Mouse (Mus musculus) liver, embryonic 13.5 days (tissue): ENCODE measurements around the gene Gna13. TPM values are rescaled to one million over a fixed set of nuclear protein-coding genes. Genes with fewer than 3 reads are reported as not detected.

Source experiments
- ATAC-seq: fragments of 200-750 bp; cut with Nextera tagmentation; 2 replicates; pipeline ENCODE4 v1.8.0; 2017; ENCODE audit warnings: low read depth, mild to moderate bottlenecking, moderate number of reproducible peaks, moderate library complexity
- DNase-seq: peaks from one replicate; pipeline ENCODE4 v3.0.0; 2022
- H3K27ac ChIP-seq: fragments of 300-500 bp; sonication (generic); 2 replicates; pipeline ENCODE4 v1.5.1; 2015; ENCODE audit warnings: moderate library complexity, mild to moderate bottlenecking, inconsistent platforms
- H3K27me3 ChIP-seq: fragments of 300-500 bp; sonication (generic); 2 replicates; pipeline ENCODE4 v1.6.1; 2015; ENCODE audit warnings: mild to moderate bottlenecking, inconsistent platforms
- H3K36me3 ChIP-seq: fragments of 300-500 bp; sonication (generic); 2 replicates; pipeline ENCODE4 v1.6.1; 2015; ENCODE audit warnings: mild to moderate bottlenecking, inconsistent platforms
- H3K4me1 ChIP-seq: fragments of 300-500 bp; sonication (generic); replicated peaks from 2 replicates; pipeline ENCODE4 v1.6.1; 2015; ENCODE audit warnings: inconsistent platforms
- H3K4me2 ChIP-seq: fragments of 300-500 bp; sonication (generic); 2 replicates; pipeline ENCODE4 v1.6.1; 2015; ENCODE audit warnings: inconsistent platforms, mild to moderate bottlenecking, moderate library complexity
- H3K4me3 ChIP-seq: fragments of 300-500 bp; sonication (generic); replicated peaks from 2 replicates; pipeline ENCODE4 v1.5.1; 2015; ENCODE audit warnings: mild to moderate bottlenecking, inconsistent platforms
- H3K9ac ChIP-seq: fragments of 300-500 bp; sonication (generic); 2 replicates; pipeline ENCODE4 v1.6.1; 2015; ENCODE audit warnings: mild to moderate bottlenecking, inconsistent platforms
- H3K9me3 ChIP-seq: fragments of 300-500 bp; sonication (generic); replicated peaks from 2 replicates; pipeline ENCODE4 v1.6.1; 2016; ENCODE audit warnings: inconsistent platforms
- WGBS: fragments of 180-500 bp; shearing (Covaris S2); methylation state at CpG from one replicate; pipeline ENCODE4 v1.1.7; 2015; ENCODE audit not compliant: insufficient replicate concordance; 5-methylcytosine and 5-hydroxymethylcytosine counted together
- polyA plus RNA-seq: library from polyadenylated mRNA; unstranded; fragments of >200 nt; fragmentation: Nextera tagmentation; extraction: Ambion mirVana; gene quantifications from 2 replicates; pipeline ENCODE4 v1.2.1, GENCODE M21; 2015

The Gna13 gene
- polyA plus RNA-seq, 1 experiment from 2014 or later: 14.3 TPM

DNA sequence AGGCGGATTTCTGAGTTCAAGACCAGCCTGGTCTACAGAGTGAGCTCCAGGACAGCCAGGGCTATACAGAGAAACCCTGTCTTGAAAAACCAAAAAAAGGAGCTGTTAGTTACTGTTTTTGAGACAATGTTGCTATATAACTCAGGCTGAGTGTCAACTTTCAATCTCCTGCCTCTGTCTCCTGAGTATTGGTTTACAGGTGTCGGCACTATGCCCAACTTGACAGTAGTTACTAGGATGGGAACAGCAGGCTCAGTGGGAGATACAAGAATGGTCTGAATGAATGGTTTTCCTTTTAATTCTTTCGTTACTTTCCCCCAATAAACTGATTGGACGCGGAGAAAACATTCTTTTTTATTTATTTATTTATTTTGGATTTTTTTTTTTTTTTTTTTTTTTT is 64.7 kb downstream of the Gna13 start:
- H3K4me1 ChIP-seq: peaks cover 39% of the 10 kb centered on the region
- H3K27me3 ChIP-seq: no peaks in the 10 kb centered on the region
- H3K4me2 ChIP-seq: peak overlapping the region; percentile 91
- ATAC-seq: no peak
- H3K9ac ChIP-seq: no peak overlapping the region
- no peak overlapping the region for H3K4me3 ChIP-seq
- H3K27ac ChIP-seq: no peak overlapping the region
- H3K9me3 ChIP-seq: peaks cover under 1% of the 10 kb centered on the region; the same call in 1 of the 2 replicates
- no peak for DNase-seq
- peaks cover 37% of the 10 kb centered on the region for H3K36me3 ChIP-seq
- WGBS: 92% methylated on average over 5 of the region's 5 CpGs

DNA sequence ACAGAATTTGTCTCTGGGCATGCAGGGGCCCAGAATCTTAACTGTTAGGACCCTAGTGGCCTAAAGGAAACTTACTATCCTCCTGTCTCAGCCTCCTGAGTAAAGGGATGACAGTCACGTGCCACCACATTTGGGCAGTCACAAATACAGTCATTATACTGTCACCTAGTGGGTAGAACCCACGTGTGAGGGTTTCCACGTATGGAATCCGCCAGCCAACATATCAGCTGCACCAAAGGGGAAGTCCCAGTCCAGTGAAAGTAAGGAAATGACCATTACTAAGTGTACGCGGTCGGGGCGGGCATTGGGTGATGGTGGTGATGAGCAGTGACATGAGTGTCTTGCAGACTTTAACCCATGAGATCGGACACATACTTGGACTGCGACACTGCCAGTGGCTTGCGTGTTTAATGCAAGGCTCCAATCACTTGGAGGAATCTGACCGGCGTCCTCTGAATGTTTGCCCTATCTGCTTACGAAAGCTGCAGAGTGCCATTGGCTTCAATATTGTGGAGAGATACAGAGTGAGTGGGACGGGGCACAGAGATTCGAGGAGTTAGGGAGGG is 71.7 kb downstream of the Gna13 start:
- H3K4me1 ChIP-seq: peaks cover 8% of the 10 kb centered on the region
- 78% methylated on average over 16 of the region's 16 CpGs for WGBS
- H3K9me3 ChIP-seq: no peaks in the 10 kb centered on the region
- H3K27ac ChIP-seq: no peak overlapping the region
- no peak for DNase-seq
- ATAC-seq: no peak
- no peak overlapping the region for H3K4me2 ChIP-seq
- no peak overlapping the region for H3K4me3 ChIP-seq
- peaks cover 67% of the 10 kb centered on the region for H3K36me3 ChIP-seq
- H3K9ac ChIP-seq: no peak overlapping the region
- H3K27me3 ChIP-seq: no peaks in the 10 kb centered on the region

DNA sequence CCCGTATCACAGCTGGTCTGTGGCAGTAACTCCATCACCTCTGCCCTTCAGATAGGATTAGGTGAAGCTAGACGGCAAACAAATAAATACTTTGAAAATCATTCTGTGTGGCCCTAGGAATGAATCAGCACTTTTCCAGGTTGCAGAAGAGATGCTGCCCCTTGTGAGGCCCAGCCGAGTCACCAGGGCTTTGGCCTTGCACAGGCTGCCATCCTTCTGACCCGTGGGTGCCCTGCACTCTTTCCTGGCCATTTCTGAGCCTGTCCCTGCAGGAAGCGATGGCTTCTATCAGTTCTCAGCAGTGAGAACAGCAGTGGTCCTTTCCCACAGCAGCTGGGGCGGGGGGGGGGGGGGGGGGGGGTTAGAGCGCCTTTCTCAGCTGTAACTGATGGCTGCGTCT is 74.3 kb downstream of the Gna13 start:
- Histone ChIP-seq H3K27me3 (no peaks in the 10 kb centered on the region), H3K9me3 (no peaks in the 10 kb centered on the region), H3K4me1 (peaks cover 26% of the 10 kb centered on the region), H3K4me2 (no peak overlapping the region), H3K36me3 (peaks cover 44% of the 10 kb centered on the region), H3K9ac (no peak overlapping the region), H3K4me3 (no peak overlapping the region), H3K27ac (no peak overlapping the region)
- WGBS: 66% methylated on average over 7 of the region's 8 CpGs
- ATAC-seq (no peak), DNase-seq (no peak)

DNA sequence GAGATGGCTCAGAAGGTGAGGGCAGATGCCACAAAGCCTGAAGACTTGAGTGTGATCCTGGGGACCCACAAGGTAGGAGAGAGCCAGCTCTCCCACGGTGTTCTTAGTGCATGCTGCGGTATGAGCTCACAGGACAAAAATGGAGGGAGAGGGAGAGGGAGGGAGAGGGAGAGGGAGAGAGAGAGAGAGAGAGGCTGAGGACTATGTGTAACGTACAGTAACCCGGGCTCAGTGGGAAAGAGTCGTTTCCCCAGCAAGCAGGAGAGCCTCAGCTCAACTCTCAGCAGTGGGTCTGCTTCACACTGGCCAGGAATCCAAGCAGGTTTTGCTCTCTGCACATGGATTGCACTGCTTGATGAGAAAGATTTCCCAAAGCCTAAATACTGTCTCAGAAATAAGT is 76.6 kb downstream of the Gna13 start:
- ATAC-seq: no peak; the same call in 1 of the 2 replicates
- no peaks in the 10 kb centered on the region for H3K9me3 ChIP-seq
- H3K4me1 ChIP-seq: peaks cover 36% of the 10 kb centered on the region
- H3K4me3 ChIP-seq: 0 out of 2 replicates have a peak overlapping the region, but pooled peaks have one; percentile 66
- H3K4me2 ChIP-seq: peak overlapping the region; percentile 89
- no peak overlapping the region for H3K27ac ChIP-seq
- 29% methylated on average over 5 of the region's 5 CpGs for WGBS
- no peaks in the 10 kb centered on the region for H3K27me3 ChIP-seq
- H3K9ac ChIP-seq: peak overlapping the region; percentile 76; the same call in 1 of the 2 replicates
- DNase-seq: no peak
- peaks cover 32% of the 10 kb centered on the region for H3K36me3 ChIP-seq

DNA sequence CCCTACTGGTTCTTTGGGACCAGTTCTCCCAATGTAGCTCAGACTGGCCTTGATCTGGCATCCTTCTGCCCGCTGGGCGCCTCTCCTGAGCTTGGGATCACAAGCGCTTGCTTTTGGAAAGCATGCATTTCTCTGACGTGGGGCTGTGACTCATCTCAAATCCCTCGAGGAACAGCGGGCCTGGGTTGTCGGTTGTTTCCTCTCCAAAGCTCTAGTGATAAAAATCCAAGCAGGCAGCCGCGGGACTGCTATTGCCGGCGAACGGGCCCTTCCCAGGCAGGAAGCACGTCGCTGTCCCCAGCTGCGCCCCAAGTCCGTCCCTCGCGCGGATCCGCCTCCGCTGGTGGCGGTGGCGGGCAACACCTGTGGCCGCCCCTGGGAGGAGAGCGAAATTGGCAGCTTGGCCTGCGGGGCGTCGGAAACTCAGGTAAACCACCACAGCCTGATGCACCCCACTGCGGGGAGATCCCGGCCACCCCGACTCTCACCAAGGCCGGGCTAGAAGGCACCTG is 77.3 kb downstream of the Gna13 start:
- Histone ChIP-seq H3K27me3 (no peaks in the 10 kb centered on the region), H3K36me3 (peaks cover 25% of the 10 kb centered on the region), H3K4me1 (peaks cover 43% of the 10 kb centered on the region), H3K9me3 (no peaks in the 10 kb centered on the region), H3K4me2 (peak overlapping the region; percentile 89), H3K9ac (peak overlapping the region; percentile 76), H3K4me3 (peak overlapping the region; percentile 66), H3K27ac (peak overlapping the region; percentile 18; the same call in 1 of the 2 replicates)
- 2% methylated on average over 32 of the region's 32 CpGs for WGBS
- ATAC-seq (peak; percentile 78), DNase-seq (peak; percentile 54)

GRCm38 (mm10) chr11:109440641-109441040 is 78.0 kb downstream of the Gna13 start:
- Histone ChIP-seq H3K9me3 (no peaks in the 10 kb centered on the region), H3K27me3 (no peaks in the 10 kb centered on the region), H3K4me3 (peak overlapping the region; percentile 66), H3K4me2 (peak overlapping the region; percentile 89), H3K4me1 (peaks cover 50% of the 10 kb centered on the region), H3K9ac (peak overlapping the region; percentile 76; the same call in 1 of the 2 replicates), H3K27ac (no peak overlapping the region), H3K36me3 (peaks cover 18% of the 10 kb centered on the region)
- ATAC-seq: no peak
- DNase-seq: no peak
- WGBS: 39% methylated on average over 4 of the region's 4 CpGs

DNA sequence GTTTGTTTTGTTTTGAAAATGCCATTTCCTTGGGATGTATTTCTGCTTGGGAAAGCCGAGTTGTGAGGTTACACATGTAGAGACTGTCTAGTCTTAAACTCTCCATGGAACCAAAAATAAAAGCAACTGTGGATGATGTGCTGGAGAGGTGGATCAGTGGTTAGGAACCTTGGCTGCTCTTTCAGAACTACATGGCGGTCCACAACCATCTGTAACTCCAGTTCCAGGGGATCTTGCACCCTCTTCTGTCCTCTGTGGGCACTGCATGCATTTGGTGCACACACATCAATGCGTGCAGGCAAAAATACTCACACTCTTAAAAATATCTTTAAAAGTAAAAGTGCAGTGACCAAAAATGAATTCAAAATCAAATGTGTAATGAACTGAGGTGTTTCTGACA is 78.5 kb downstream of the Gna13 start:
- no peak overlapping the region for H3K9ac ChIP-seq
- DNase-seq (peak; percentile 40), ATAC-seq (no peak)
- H3K27ac ChIP-seq: no peak overlapping the region
- peaks cover 13% of the 10 kb centered on the region for H3K36me3 ChIP-seq
- H3K4me1 ChIP-seq: peaks cover 54% of the 10 kb centered on the region
- H3K9me3 ChIP-seq: no peaks in the 10 kb centered on the region
- H3K4me3 ChIP-seq: no peak overlapping the region
- H3K4me2 ChIP-seq: peak overlapping the region; percentile 89
- H3K27me3 ChIP-seq: no peaks in the 10 kb centered on the region
- 48% methylated on average over 3 of the region's 3 CpGs for WGBS

DNA sequence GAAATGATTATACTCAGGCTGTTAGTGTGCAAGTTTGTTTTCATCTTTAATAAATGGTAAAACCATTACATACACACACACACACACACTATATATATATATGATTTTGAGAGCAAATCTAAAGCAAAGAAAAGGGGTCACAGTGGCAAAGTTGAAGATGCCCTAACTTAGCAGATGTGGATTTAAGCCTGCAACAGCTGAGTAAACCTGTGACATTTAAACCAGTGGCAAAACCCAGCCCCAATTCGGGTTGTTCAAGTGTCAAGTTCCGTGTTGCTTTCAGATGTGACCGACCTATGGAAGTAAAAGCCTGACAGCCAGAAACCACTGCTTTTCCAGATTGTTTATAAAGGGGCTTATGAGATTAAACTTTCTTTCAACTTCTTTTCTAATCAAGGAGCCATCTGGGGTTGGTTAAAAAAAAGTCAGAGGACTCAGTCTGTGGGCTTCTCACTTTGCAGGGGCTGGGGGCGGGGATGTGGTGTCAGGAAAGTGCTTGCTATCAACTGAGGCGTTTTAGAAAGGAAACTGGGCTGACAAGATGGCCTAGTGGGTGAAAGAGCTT is 79.6 kb downstream of the Gna13 start:
- Histone ChIP-seq H3K4me2 (no peak overlapping the region), H3K4me1 (peaks cover 55% of the 10 kb centered on the region), H3K9me3 (no peaks in the 10 kb centered on the region), H3K27me3 (no peaks in the 10 kb centered on the region), H3K36me3 (peaks cover 6% of the 10 kb centered on the region), H3K9ac (no peak overlapping the region), H3K27ac (no peak overlapping the region), H3K4me3 (no peak overlapping the region)
- DNase-seq (no peak), ATAC-seq (no peak)
- WGBS: 36% methylated on average over 5 of the region's 5 CpGs

DNA sequence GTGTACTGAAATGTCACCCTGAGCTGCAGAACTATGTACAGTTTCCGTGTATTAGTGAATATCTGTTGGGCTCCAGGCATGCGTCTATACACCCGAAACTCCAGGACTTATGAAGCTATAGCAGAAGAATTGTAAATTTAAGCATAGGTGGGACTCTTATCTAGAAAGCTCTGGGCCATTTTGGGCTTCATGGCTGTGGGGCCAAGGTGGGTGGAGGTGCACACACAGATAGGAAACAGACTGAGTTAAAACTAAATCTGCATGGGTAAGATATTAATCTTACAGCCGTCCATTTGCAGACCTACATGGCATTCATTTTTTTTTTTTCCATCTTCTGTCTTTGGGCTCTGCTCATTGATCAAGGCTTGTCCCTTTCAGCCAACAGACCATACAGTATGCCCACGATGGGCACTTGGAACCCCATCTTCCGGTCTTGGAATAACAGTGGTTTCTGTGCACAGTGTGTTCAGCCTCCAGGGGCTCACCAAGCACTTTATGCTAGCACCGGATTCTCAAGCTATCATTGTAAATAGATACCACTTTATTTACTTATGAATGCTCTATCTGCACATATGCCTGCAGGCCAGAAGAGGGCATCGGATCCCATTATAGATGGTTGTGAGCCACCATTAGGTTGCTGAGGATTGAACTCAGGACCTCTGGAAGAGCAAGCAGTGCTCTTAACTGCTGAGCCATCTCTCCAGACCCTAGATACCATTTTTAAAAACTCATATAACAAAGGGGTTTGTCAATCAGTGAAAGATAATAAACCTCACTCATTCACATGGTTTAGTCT is 81.0 kb downstream of the Gna13 start:
- H3K4me2 ChIP-seq: no peak overlapping the region
- ATAC-seq: peak; percentile 14; the same call in 1 of the 2 replicates
- WGBS: 66% methylated on average over 8 of the region's 8 CpGs

DNA sequence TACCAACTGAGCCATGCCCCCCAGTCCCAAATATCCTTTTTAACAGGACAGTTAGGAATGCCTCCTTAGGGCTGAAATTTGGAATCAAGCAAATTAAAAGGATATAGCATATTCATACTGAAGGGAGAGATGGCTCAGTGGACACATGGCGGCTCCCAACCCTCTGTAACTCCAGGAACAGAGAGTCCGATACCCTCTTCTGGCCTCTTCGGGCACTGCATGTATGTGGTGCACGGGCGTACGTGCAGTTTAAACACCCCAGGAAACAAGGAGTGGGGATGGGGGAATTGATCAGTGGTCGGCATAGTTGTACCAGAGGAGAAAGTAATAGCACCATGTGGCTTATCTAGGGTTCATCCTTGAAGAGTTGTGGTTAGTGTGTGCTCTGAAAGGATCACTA is 82.0 kb downstream of the Gna13 start:
- no peaks in the 10 kb centered on the region for H3K9me3 ChIP-seq
- DNase-seq (no peak), ATAC-seq (no peak)
- no peak overlapping the region for H3K27ac ChIP-seq
- peaks cover 12% of the 10 kb centered on the region for H3K36me3 ChIP-seq
- no peak overlapping the region for H3K9ac ChIP-seq
- no peaks in the 10 kb centered on the region for H3K27me3 ChIP-seq
- 45% methylated on average over 7 of the region's 7 CpGs for WGBS
- H3K4me3 ChIP-seq: no peak overlapping the region
- no peak overlapping the region for H3K4me2 ChIP-seq
- H3K4me1 ChIP-seq: peaks cover 45% of the 10 kb centered on the region

More for the DNA sequence above, 81.0 kb downstream of the Gna13 start:
- peak overlapping the region; percentile 50; the same call in 1 of the 2 replicates for H3K27ac ChIP-seq
- no peak overlapping the region for H3K9ac ChIP-seq
- no peaks in the 10 kb centered on the region for H3K9me3 ChIP-seq
- H3K36me3 ChIP-seq: peaks cover 4% of the 10 kb centered on the region; the same call in 1 of the 2 replicates
- DNase-seq: no peak
- peaks cover 49% of the 10 kb centered on the region for H3K4me1 ChIP-seq
- no peaks in the 10 kb centered on the region for H3K27me3 ChIP-seq
- H3K4me3 ChIP-seq: no peak overlapping the region

DNA sequence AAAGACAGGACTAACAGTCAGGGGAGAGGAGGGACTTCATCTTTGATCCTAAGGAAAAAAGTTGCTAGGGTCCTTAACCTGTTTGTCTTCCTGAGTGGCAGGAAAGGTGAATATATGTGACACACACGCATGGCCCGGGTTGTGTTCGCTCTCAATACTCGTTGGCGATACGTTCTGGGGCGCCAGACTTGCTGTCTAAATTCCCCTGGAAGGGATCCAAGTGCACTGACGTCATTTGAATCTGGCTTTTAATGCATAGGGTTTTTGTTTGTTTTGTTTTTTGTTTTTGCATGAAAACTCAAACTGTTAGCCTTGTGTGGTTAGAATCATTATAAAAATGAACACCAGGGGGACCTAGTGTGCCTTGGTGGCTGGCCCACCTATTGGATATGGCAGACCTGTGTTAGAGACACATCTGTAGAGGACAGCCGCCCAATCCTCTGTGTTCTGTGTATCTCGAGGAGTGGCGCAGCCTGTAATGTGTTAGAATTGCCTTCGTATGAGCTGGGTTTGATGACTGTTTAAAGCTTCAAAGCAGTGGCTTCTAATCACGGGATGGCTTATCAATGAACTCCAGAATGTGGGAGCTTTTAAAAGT is 82.9 kb downstream of the Gna13 start:
- peaks cover 20% of the 10 kb centered on the region for H3K36me3 ChIP-seq
- ATAC-seq (peak; percentile 78), DNase-seq (no peak)
- no peaks in the 10 kb centered on the region for H3K9me3 ChIP-seq
- H3K9ac ChIP-seq: 0 out of 2 replicates have a peak overlapping the region, but pooled peaks have one; percentile 18
- H3K4me1 ChIP-seq: peaks cover 36% of the 10 kb centered on the region
- no peak overlapping the region for H3K4me3 ChIP-seq
- 44% methylated on average over 13 of the region's 13 CpGs for WGBS
- H3K4me2 ChIP-seq: no peak overlapping the region
- no peaks in the 10 kb centered on the region for H3K27me3 ChIP-seq
- no peak overlapping the region for H3K27ac ChIP-seq
